Mouse (Mus musculus) brain, adult 2 months (tissue): ENCODE data around the gene Ccnd3.

Experiments used
- DNase-seq: peaks from one replicate; pipeline ENCODE4 v3.0.0; 2011; ENCODE audit warnings: low read depth, low spot score

Gene Ccnd3

DNA sequence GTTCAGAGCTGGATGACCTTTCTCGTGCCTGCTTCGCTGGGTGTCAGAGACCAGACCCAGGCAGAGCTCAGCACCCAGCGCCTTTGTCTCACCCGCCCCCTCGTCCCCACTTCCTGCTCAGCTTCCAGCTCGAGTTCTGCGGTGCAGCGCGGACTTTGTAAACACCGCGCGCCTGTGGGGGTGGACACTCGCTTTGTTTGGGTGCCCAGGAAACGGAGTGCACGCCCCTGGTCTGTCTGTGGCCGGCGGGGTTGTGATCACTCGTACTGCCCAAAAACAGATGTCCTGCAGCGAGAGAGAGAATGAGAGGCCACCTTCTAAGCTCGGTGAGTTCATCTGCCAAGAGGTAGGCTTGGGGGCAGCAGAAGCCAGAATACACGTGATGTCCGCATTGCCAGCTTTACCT is at the start of gene Ccnd3:
Gene Ccnd3 (plus strand): TSS at position 111 of the 406 bp plus-strand sequence.
- DNase-seq, result peak; percentile 57

DNA sequence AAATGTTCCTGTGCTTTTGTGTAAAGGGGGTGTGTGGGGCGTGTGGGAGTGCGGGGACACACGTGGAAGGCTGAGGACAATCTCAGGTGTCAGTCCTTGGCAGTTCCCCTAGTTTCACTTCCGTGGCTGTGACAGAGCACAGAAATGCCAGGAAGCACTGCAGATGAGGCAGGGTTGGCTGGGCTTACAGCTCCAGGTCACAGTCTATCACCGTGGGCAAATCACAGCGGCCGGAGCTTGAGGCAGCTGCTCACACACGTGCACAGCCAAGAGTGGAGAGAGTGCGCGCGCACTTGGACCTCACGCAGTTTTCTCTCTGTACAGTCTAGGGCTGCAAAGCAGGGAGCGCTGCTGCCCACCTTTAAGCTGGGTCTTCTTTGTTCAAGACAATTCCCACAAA is 46.5 kb upstream of the Ccnd3 start:
- no peak for DNase-seq

DNA sequence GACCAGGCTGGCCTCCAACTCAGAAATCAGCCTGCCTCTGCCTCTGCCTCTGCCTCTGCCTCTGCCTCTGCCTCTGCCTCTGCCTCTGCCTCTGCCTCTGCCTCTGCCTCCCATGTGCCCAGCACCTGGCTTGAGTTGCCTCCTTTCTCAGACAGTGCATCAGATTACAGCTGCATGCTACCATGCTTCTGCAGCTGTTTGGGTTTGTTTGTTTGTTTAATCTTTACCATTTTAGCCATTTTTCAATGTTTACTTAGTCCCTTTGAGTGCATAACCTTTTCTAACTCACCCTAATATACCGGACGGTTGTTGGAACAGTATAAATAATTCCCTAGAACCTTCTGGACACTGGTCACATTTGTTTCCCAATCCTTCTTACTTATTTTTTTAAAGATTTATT is 45.9 kb upstream of the Ccnd3 start:
- no peak for DNase-seq

DNA sequence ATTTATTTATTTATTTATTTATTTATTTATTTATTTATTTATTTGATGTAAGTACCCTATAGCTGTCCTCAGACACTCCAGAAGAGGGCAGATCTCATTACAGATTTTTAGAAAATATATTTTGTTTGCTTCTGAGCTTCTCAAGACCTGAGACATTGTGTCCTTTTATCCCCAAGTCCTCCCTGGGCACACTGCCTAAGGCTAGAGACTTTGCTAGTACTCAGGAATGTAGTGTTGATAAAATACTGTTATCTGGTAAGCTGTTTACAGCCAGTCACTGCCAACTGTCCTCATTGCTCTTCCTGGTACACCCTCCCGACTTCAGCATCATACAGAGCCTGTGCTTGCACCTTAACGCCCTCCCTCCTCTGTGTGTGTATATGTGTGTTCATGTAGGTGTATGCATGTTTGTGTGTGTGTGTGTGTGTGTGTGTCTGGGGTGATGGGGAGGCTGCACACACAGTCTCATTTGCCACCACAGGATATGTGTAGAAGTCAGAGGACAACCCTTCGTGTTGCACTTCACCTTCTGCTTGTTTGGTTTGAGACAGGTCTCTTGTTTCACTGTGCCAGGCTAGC is 45.4 kb upstream of the Ccnd3 start:
- DNase-seq, result no peak

DNA sequence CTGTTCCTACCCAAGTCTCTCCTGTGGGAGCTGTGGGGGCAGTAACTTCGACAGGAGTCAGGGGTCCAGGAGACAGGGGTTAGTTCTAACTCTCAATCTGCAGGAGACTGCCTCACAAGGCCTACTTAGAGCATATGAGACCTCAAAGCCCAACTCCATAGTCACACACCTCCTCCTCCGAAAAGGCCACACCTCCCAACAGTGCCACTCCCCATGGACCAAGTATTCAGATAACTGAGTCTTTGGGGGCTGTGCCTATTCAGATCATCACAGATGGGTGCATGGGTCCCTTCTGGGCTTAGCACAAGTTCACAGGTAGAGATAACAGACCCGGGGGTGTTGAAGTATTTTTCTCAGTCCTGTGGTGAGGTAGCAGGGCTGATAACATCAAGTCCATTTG is 43.2 kb upstream of the Ccnd3 start:
- no peak for DNase-seq

DNA sequence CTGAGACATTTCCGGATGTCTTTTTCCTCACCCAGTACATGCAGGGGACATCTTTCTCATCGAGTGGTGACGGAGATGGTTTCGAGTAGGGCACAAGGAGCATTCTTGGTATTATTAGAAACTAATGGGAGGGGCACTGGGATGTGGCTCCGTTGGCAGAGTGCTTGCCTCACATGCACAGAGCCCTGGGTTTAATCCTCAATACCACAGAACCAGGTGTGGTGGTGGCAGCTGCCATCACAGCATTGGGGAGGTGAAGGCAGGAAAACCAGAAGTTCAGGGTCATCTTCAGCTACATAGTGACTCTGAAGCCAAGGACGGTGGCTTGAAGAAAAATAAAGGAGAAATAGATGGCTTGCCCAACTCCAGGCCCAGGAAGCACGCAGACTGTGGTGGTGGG is 42.6 kb upstream of the Ccnd3 start:
- no peak for DNase-seq

DNA sequence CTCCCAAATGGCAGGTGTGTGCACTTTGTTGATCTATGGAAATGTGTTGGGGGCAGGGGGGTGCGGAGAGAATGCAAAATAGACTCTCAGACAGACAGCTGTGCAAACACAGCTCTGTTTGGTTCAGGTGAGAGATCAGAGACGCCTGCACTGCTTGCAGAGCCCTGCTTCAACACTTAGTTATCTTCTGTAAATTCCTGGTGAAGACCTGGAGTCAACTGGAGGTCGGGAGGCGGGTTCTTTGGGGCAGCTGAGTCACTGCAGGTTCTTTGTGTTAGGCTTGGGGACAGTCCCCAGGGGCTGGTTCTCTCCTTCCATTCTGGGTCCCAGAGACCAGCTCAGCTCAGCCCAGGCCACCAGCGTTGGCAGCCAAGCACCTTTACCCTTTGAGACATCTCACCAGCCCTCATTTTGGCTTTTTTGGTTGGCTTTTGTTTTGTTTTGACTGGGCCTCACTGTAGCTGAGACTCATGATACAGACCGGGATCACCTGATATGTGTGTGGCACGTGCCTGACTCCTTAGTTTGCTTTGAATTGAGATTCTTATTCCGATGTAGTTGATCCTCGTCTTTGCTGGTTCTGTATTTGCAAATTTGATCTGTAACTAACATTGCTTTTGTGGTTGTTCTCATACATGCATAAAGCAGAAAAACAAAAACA is 42.0 kb upstream of the Ccnd3 start:
- DNase-seq, result no peak

DNA sequence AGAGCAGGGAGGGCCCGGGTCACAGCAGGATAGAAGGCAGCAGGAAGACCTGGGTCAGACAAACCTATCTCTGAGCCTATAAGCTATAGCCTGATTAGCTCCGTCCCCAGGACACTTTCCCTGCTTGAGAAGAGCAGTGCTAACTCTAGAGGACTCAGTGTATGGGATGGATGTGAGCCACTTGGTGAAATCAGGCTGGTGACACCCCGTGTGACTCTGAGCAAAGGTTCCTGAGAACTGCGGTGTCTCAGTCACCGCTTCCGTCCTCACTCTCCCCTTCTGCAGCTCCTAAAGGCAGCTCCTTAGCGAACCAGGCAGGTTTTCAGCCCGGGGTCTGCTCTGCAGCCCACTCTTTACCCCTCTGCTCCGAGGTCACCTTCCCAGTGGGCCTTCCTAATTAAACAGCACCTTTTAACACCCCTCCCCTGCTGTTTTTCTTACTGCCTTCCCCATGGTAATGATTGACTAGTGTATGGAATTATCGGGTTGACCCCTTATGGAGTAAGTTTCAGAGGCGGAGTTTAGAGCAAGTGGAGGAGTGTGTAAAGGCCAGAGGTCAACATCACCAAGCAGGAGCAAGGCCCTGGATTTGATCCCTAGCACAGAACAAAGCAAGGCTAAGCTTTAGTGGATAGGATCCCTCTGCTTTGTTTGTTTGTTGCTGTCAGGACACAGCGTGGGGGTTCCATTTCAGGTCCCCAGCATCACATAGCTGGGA is 40.4 kb upstream of the Ccnd3 start:
- no peak for DNase-seq

DNA sequence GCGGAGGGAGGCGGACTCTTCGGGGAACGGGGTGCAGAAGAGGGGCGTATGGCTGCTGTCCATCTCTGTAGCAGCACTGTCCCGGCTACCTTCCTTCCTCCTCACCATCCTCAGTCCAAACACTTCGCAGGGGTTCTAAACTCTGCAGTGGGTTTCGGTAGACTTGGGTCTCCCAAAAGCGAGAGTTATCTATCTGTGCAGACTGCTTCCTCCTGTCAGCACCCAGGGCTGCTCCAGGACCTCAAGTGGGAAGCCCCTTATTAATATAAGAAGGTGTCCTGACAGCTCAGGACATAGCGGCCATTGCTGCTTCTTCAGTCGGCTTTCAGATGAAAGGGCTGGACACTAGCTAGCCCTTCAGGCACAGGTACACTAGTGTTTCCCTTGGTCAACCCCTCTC is 39.8 kb upstream of the Ccnd3 start:
- DNase-seq, result no peak

DNA sequence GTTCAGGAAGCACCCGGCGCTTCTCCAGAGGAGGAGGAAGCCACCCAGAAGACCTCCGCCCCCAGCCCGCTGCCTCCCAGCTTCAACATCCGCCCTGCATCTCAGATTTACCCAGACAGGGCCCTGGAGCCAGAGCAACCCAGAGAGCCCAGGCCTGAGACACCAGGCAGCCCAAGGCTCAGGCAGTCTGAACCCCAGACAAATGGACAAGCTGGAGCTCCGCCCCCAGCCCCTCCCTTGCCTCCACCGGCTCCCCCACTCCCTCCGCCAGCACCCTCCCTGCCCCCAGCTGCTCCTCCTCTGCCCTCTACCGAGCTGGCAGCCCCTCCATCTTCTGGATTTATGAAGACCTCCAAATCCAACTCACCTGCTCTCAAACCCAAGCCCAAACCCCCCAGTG is 38.6 kb upstream of the Ccnd3 start:
- DNase-seq, result no peak

DNA sequence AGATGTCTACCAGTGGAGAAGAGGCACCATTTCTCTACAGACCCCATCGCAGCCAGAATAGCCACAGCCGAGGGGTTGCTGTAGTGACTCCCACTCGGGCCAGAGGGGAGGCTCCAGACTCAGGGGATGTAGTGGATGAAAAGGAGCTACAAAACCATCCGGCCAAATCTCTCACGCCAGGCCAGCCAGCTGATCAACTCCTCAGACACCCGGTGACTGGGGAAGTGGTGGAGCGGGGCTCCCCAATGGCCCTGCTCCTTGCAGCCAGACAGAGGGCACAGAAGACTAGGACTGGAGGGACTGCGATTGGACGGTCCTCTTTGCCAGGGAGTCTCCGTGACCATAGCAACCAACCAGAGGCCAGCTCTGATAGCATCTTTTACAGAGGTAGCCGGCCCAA is 37.2 kb upstream of the Ccnd3 start:
- DNase-seq, result no peak

DNA sequence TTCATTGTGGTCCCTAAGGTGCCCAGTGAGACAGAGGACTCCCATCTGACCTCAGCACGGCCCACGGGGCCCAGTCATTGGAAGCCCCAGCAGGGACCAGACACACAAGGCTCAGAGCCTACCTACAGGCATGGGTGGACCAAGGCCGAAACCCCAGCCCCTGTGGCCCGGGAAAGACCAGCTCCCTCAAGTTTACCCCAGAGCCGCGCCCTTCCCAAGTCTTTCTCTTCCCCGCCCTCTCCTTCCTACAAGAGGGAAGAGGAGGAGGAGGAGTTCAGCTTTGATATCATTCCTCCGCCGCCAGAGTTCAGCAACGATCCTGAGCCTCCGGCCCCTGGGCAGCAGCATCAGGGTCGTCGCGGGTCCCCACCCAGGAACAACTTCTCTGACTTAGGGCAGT is 36.8 kb upstream of the Ccnd3 start:
- no peak for DNase-seq

DNA sequence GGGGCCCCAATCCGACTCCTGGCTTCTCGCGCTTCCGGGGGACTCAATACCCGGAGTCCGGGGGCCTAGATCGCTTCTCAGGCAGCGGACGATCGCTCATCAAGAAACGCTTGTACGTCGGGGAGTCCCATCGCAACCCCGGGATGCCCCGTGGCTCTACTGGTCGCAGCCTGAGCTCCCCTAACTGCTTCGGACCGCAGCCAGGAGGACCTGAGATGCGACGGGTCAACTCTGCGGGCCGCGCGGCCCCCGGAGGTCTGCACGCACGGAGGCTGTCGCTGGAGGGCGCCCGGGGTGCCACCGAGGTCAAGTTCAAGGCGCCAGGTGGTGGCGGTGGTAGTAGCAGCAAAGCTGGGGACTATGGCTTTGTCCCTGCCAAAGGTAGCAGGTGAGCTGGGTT is 36.4 kb upstream of the Ccnd3 start:
- no peak for DNase-seq

DNA sequence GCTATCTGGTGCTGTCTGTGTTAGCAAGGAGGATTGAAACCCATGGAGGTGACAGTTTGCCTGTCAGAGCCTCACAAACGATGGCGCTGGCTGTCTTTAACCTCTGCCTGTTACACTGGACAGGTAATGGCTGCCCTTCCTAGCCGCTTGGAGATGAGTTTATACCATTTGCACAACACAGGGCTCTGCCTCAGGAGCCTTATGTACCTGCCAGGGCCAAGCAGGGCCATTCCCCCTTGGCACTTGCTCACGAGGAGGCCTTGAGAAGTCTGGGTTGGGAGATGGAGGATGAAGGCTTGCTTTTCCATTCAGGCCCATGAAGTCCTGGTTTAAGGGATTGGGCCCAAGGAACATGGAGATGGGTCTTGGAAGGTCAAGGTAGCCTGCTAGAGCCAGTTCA is 35.2 kb upstream of the Ccnd3 start:
- no peak for DNase-seq

DNA sequence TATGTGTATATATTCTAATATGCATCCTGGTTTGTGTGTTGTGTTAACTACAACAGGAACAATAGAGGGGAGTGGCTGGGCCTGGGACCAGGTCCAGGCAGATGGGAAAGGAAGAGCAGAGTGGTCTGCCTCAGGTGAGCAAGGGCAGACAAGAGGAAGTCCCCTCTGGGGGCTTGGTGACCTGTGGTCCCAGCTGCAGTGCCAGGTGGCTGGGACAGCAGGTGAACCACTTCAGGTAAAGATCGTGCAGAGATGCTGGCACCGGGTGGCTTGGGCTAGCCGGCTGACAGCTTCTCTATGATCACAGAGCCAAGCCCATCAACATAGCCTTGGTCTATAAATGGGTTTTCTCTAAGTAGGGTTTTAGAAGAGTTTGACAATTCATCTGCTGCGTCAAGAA is 34.7 kb upstream of the Ccnd3 start:
- peak; percentile 73 for DNase-seq

DNA sequence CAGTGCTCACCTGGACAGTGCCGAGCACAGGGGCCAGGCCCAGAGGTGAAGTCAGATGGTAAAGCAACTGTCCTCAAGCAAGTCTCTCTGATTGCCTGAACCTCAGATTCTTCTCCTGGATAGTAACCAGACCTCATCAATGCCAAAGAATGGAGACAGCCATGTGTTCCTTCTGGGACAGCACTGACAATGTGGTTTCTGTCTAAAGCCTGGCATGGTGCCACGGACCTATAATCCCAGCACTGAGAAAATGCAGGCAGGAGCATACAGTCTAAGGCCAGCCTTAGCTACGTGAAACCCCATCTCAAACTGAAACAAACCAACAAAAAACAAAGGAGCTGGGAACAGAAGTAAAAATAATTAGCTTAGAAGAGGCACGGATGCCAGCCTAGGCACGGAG is 34.2 kb upstream of the Ccnd3 start:
- peak; percentile 86 for DNase-seq

DNA sequence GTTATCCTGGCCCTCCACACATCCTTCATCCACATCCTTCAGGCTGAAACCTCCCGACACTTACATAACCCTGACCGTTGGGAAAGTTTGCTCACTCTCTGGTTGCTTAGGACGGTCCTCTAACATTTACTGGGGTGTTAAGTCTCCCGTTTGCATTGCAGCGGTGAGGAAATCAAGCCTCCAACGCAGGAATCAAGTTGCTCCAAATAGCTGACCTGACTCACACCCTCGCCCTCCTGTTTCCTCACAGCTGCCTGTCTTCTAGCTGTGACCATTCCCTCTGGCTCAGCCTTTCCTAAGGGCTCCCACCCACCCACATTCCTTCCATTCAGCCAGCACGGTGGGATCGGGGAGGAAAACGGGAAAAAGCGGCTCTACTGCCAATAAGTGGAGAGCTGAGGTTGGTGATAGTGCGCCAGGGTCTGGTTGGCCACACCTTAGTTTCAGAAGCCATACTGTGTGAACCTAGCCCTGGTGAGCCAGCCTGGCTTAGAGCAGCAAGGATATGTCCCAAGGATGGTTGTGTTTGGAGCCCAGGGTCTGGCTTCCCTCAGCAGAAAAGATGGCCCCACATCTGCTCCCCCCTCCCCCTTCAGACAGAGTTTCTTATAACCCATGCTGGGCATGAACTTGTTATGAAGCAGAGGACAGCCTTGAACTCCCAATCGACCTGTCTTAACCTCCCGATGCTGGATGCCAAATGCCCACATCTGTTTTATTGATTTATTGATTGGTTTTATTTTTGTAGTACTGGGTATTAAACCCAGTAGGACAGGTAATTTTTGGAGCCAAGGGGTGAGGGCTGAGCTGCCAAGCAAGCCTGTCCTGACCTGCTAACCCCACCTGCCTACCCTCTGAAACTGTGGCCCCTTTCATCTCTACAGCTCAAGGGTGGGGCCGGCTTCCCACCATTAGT is 32.2 kb upstream of the Ccnd3 start:
- no peak for DNase-seq

DNA sequence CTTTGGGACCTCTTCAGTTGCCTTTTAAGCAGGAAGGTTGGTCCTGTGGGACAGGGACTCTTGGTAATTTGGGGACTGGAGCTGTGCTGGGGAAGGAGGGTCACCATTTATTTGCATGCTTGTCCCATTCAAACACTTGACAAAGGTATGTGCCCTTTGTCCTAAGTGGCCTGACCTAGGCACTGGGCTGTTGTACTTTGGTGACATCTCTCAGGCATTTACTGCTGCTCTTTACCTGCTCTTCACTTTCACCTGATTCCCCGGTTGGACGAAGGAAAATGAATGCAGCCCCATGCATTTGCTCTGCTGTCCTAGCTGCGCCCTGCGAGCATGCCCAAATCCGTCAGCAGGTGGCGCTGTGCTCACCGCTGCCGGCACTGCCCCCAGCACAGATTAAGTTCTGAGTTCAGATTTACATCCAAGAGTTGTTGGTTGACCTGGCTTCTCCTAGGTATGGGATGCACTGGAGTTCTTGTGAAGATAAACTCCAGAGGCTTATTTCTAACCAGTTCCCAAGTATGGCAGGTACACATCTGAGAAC is 31.3 kb upstream of the Ccnd3 start:
- DNase-seq, result no peak

DNA sequence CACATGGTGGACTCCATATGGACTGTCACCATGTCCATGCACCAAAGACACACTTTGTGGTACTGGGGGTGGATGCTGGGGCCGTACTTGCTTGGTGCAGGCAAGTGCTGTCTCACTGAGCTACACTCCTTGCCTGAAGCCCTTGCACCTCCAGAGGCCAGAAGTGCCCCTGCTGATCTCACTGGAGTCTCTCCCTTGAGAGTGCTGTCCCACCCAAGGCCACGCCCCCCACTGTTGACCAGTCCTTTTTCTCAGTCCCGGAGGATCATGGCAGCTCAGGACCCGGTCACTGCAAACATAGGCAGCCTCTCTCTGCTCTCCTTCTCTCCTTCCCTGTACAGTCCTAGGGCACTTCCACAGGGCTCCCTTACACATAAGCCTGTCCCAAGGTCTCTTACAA is 30.6 kb upstream of the Ccnd3 start:
- no peak for DNase-seq

DNA sequence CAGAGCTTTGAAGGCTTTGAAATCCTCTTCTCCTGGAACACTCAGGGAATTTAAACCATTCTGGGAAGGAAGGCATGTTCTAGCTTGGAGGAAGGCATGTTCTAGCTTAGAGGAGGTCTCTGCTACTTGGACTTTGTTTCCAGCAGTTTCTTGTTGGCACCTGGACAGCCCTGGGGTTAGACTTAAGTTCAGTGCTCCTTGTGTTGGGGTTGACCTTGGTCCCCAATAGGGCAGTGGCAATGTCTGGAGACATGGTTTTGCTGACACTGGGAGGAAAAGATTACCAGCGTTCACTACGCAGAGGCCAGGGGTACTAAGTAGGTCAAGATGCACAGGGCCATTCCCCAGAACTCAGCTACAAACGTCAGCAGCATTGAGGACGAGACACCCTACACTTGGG is 29.7 kb upstream of the Ccnd3 start:
- no peak for DNase-seq

DNA sequence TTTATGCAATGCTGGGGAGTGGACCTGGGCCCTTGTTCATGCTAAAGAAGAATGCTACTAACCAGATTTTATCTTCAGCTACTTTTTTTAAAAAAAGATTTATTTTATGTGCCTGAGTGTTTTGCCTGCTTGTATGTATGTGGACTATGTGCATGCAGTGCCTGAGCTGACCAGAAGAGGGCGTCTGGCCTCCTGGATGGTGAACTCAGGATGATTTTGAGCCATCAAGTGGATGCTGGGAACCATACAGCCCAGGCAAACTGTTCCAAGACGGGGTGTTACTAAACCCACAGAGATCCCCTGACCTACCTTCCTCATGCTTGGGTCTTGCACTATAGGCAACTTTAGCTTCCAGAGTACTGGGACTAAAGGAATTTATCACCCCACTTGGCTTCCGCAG is 29.1 kb upstream of the Ccnd3 start:
- DNase-seq, result no peak

DNA sequence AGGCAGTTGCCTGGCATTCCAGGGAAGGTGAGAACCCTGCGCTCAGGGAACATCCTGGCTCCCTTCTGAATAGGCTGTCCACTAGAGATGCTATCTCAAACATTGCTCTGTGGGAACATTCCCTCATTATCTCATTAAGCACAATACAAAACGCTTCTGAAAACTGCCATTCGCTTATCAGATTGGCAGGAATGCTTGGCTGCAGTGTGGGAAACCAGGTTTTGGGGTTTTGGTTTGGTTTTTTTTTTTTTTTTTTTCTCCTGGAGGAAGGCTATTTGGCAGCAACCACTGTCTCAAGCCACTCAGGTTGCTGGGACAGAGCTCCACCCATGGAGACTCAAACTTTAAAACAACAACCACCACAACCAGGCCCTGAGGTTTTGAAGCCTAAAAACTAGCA is 25.0 kb upstream of the Ccnd3 start:
- DNase-seq, result no peak
